Mouse (Mus musculus): ENCODE measurements at regions not wholly inside any gene's neighbourhood (a gene's known extent, or its start where the extent isn't known, plus 50 kb on each side); places are given as distances from the start of the nearest gene placed in this dataset.
"Not testable (repeated sequence)": the region's sequence is repeated elsewhere in the genome, so short reads cannot be mapped to it uniquely, and the experiment has no call there.

- no peak for DNase-seq (ENCODE audit: extremely low spot score in 1 of 2, low spot score in 1 of 2)
Observed at GRCm38 (mm10) chr1:117354624-117355023, 342.3 kb upstream of the Gm28363 start.

- no peak for DNase-seq (ENCODE audit: extremely low spot score in 1 of 2, low spot score in 1 of 2)
Observed at GRCm38 (mm10) chr1:117356418-117357194, 340.3 kb upstream of the Gm28363 start.

- DNase-seq (ENCODE audit: extremely low spot score in 1 of 2, low spot score in 1 of 2), result no peak
Observed at GRCm38 (mm10) chr1:117364066-117364465, 332.9 kb upstream of the Gm28363 start.

- DNase-seq (ENCODE audit: extremely low spot score in 1 of 2, low spot score in 1 of 2), result peak in 1 of 2 experiments; percentile 3
Observed at GRCm38 (mm10) chr1:117412349-117412748, 284.6 kb upstream of the Gm28363 start.

- no peak for DNase-seq (ENCODE audit: extremely low spot score in 1 of 2, low spot score in 1 of 2)
Observed at GRCm38 (mm10) chr1:117457736-117458135, 239.2 kb upstream of the Gm28363 start.

GRCm38 (mm10) chr1:117458156-117458850, 238.6 kb upstream of the Gm28363 start:
- DNase-seq (ENCODE audit: extremely low spot score in 1 of 2, low spot score in 1 of 2), result not testable (repeated sequence)

- DNase-seq (ENCODE audit: extremely low spot score in 1 of 2, low spot score in 1 of 2), result peak in 1 of 2 experiments; percentile 3
Observed at GRCm38 (mm10) chr1:117459126-117459525, 237.8 kb upstream of the Gm28363 start.

- no peak for DNase-seq (ENCODE audit: extremely low spot score in 1 of 2, low spot score in 1 of 2)
Observed at GRCm38 (mm10) chr1:117490176-117490575, 206.8 kb upstream of the Gm28363 start.

- peak in 1 of 2 experiments; percentile 19 for DNase-seq (ENCODE audit: extremely low spot score in 1 of 2, low spot score in 1 of 2)
Observed at GRCm38 (mm10) chr1:117497003-117497402, 199.9 kb upstream of the Gm28363 start.

- DNase-seq (ENCODE audit: extremely low spot score in 1 of 2, low spot score in 1 of 2), result peak in 1 of 2 experiments; percentile 64
Observed at GRCm38 (mm10) chr1:117519498-117520032, 177.4 kb upstream of the Gm28363 start.
